Mouse (Mus musculus): ENCODE results near the gene Tcp11l1. TPM values are rescaled to one million over a fixed set of nuclear protein-coding genes. Genes with fewer than 3 reads are reported as not detected.
A peak's percentile ranks its signal among the peaks of the same experiment; 100 is the strongest.

Gene Tcp11l1
- polyA plus RNA-seq, 1 experiment from 2014 or later = 58.7 TPM

DNA sequence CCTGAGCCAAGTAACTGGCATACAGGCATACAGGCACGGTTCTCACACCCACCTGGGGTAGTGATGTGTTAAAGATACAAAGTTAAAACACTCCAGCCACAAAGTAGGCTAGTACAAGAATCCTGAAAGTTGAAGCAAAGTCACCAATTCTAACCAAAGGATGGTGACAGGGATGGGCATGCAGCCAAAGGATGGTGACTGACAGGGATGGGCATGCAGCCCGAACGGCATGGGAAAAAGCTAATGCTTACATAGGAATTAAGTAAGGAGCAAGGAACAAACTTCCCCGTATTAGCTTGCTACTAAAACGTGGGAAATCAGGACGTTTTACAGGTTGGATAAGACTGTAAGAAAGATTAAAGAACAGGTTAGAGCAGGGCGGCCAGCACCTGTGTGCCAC, 24.3 kb upstream of the Tcp11l1 start:
- peaks cover 17% of the 10 kb centered on the region for H3K27me3 ChIP-seq (ENCODE audit: low read depth, poor library complexity, severe bottlenecking)
- peaks cover 6% of the 10 kb centered on the region for H3K4me1 ChIP-seq
- no peaks in the 10 kb centered on the region for H3K9me3 ChIP-seq (replicated peaks)
- DNase-seq (ENCODE audit: low spot score) = no peak
- no peak overlapping the region for H3K4me3 ChIP-seq
- WGBS = 83% methylated on average over 7 of the region's 7 CpGs
- H3K27ac ChIP-seq (replicated peaks) = no peak overlapping the region
- H3K36me3 ChIP-seq = no peaks in the 10 kb centered on the region

DNA sequence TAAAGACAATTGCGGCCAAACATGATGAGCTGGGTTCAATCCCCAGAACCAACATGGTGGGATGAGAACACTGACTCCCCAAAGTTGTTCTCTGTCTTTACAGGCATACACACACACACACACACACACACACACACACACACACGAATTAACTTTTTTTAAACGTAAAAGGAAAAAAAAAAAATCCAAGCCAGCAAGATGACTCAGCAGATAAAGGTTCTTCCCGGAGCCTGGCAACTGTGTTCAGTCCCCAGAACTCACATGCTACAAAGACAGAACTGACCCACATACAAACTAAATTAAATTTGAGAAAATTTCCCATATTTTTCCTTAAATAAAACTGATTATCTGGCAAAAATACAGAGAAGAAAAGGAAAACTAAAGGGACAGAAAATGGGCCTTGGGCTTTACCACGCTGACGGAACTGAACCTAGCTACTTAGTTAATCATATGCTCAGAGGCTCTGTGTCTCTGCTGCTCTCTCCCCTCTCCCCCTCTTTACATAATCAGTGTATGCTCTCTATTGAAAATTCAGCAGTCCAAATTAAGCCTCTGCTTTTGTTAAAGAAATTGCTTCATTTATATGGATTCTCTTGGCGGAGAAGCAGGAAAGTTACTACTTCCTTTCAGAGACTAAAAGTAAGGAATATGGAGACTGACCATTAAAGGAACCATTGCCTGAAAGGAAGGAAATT, 20.7 kb upstream of the Tcp11l1 start:
- no peak for DNase-seq (ENCODE audit: low spot score)
- 80% methylated on average over 7 of the region's 7 CpGs for WGBS
- Histone ChIP-seq H3K4me1 (no peaks in the 10 kb centered on the region), H3K27ac (replicated peaks) (no peak overlapping the region), H3K36me3 (no peaks in the 10 kb centered on the region), H3K4me3 (no peak overlapping the region), H3K9me3 (replicated peaks) (no peaks in the 10 kb centered on the region), H3K27me3 (ENCODE audit: low read depth, poor library complexity, severe bottlenecking) (no peaks in the 10 kb centered on the region)

DNA sequence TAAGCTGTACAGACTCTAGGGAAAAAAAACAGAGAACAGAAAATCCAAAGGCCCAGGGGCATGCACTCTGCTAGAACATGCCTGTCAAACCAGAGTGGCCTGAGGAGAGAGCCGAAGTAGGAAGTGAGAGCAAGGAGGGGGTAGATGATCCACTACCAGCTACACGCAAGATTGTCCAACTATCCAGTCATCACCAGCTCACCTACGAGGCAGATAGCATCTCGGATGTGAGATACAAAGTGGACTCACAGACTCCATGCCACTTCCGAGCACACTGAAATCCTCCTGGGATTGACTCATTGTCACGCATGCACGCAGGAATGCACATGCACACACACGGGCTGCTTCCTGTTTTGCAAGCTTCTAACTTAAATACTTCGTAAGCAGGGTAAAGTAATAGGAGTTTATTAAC, 20.1 kb upstream of the Tcp11l1 start:
- no peak for DNase-seq (ENCODE audit: low spot score)
- WGBS = 90% methylated on average over 9 of the region's 9 CpGs
- no peaks in the 10 kb centered on the region for H3K36me3 ChIP-seq

DNA sequence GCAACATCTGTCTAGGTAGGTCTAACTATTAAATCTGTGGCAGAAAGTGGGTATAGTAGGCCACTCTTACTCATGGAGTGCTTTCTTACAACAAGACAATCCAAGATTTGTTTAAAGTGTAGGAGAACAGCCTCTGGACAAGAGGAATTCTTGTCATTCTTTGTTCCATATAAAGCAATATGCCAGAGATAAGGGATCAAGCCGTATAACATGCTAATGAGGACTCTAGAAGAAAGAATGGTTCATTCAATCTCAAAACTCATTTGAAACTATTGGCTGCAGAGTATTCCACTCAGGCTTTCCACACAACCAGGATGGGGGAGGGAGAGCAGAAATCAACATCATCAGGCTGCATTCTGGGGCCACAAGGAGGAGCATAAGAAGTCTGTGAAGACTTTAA, 15.4 kb upstream of the Tcp11l1 start:
- WGBS = 91% methylated on average over 1 of the region's 1 CpGs
- DNase-seq (ENCODE audit: low spot score) = no peak
- no peak overlapping the region for H3K4me3 ChIP-seq
- H3K9me3 ChIP-seq (replicated peaks) = no peaks in the 10 kb centered on the region
- H3K27me3 ChIP-seq (ENCODE audit: low read depth, poor library complexity, severe bottlenecking) = no peaks in the 10 kb centered on the region
- no peaks in the 10 kb centered on the region for H3K4me1 ChIP-seq
- H3K27ac ChIP-seq (replicated peaks) = no peak overlapping the region
- no peaks in the 10 kb centered on the region for H3K36me3 ChIP-seq

More for the DNA sequence above, 20.1 kb upstream of the Tcp11l1 start:
- Histone ChIP-seq H3K27me3 (ENCODE audit: low read depth, poor library complexity, severe bottlenecking) (no peaks in the 10 kb centered on the region), H3K9me3 (replicated peaks) (no peaks in the 10 kb centered on the region), H3K27ac (replicated peaks) (no peak overlapping the region), H3K4me1 (no peaks in the 10 kb centered on the region), H3K4me3 (no peak overlapping the region)

DNA sequence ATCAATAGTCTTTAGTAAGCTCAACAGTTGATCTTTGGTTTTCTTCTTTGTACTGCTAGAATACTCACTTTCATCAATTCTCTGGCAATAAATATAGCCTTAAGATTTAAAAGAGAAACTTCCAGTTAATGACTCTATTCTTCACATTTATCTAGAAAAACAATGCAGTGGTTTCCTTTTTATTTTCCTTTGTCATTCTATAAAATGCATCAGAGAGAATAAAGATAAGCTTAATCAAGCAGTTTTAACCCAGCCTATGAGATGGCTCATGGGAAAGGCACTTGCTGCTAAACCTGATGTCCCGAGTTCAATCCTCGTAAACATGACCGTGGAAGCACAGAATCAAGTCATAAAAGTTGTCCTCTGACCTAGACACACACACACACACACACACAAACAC, 10.1 kb upstream of the Tcp11l1 start:
- no peaks in the 10 kb centered on the region for H3K36me3 ChIP-seq
- 89% methylated on average over 3 of the region's 3 CpGs for WGBS
- no peak overlapping the region for H3K27ac ChIP-seq (replicated peaks)
- no peaks in the 10 kb centered on the region for H3K27me3 ChIP-seq (ENCODE audit: low read depth, poor library complexity, severe bottlenecking)
- no peak for DNase-seq (ENCODE audit: low spot score)
- no peaks in the 10 kb centered on the region for H3K4me1 ChIP-seq
- no peaks in the 10 kb centered on the region for H3K9me3 ChIP-seq (replicated peaks)
- no peak overlapping the region for H3K4me3 ChIP-seq

DNA sequence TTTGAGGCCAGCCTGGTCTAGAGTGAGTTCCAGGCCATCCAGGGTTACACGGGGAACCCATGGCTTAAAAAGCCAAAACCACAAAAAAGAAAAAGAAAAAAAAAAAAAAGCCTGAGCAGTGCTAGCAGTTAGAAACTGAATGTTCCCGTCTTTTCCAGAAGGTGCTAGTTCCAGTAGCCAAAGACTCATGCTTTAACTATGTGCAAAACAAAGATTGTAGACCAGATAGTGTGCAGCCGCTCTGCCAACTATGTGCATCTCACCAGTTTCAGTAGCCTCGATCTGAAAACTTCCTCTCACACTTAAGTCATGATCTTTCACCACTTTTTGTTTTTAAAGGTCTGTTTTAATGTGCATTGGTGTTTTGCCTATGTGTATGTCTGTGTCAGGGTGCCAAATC, 5.9 kb upstream of the Tcp11l1 start:
- 87% methylated on average over 4 of the region's 4 CpGs for WGBS
- H3K4me1 ChIP-seq = peaks cover 9% of the 10 kb centered on the region
- no peak for DNase-seq (ENCODE audit: low spot score)

DNA sequence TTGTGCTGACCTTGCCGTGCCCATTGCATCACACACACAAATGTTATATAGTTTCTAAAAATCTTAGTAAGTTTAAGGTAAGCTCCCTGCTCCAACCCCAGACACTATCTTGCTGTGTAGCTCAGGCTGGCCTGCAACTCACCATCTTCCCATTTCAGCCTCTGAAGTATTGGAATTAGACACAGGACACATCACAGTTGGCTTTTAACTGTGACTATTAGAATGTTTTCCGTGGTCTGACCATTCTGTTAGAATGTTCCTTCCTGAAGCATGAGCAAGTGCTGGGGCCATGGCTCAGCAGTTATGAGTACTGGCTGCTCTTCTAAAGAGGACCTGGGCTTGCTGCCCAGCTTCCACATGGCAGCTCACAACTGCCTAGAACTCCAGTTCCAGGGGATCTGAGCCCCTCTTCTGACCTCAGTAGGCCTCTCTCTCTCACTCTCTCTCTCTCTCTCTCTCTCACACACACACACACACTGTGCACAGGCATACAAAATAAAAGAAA, 5.3 kb upstream of the Tcp11l1 start:
- no peak for DNase-seq (ENCODE audit: low spot score)
- Histone ChIP-seq H3K27ac (replicated peaks) (no peak overlapping the region), H3K9me3 (replicated peaks) (no peaks in the 10 kb centered on the region), H3K36me3 (no peaks in the 10 kb centered on the region), H3K4me3 (no peak overlapping the region), H3K4me1 (peaks cover 14% of the 10 kb centered on the region), H3K27me3 (ENCODE audit: low read depth, poor library complexity, severe bottlenecking) (peaks cover 9% of the 10 kb centered on the region; the same call in 1 of the 2 replicates)
- 92% methylated on average over 2 of the region's 2 CpGs for WGBS

More for the DNA sequence above, 5.9 kb upstream of the Tcp11l1 start:
- peaks cover 9% of the 10 kb centered on the region; the same call in 1 of the 2 replicates for H3K27me3 ChIP-seq (ENCODE audit: low read depth, poor library complexity, severe bottlenecking)
- H3K9me3 ChIP-seq (replicated peaks) = no peaks in the 10 kb centered on the region
- H3K36me3 ChIP-seq = no peaks in the 10 kb centered on the region
- H3K4me3 ChIP-seq = no peak overlapping the region
- no peak overlapping the region for H3K27ac ChIP-seq (replicated peaks)

DNA sequence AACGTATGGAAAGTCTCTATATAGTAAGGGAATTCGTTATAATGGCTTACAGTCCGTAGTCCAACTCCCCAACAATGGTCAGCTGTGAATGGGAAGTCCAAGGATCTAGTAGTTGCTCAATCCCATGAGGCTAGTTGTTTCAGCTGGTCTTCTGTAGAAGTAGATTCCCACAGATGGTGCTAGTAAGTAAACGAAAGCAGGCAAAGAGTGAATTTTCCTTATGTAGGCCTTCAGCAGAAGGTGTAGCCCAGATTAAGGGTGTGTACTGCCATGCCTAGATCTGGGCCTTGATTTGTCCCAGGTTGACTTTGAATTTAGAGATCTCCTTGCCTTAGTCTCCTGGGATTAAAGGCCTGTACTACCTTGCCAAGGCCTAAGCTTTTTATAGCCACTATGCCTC, 4.3 kb upstream of the Tcp11l1 start, which contains the start of gene Pin1rt1:
Gene Pin1rt1 (minus strand): TSS at position 101 of the 400 bp plus-strand sequence.
- no peaks in the 10 kb centered on the region for H3K9me3 ChIP-seq (replicated peaks)
- WGBS = 86% methylated on average over 4 of the region's 4 CpGs
- H3K27ac ChIP-seq (replicated peaks) = no peak within 1 kb of the TSS
- no peak within 1 kb of the TSS for H3K4me3 ChIP-seq
- DNase-seq (ENCODE audit: low spot score) = no peak
- H3K36me3 ChIP-seq = no peaks in the 10 kb centered on the region
- H3K27me3 ChIP-seq (ENCODE audit: low read depth, poor library complexity, severe bottlenecking) = peaks cover 9% of the 10 kb centered on the region; the same call in 1 of the 2 replicates
- peaks cover 23% of the 10 kb centered on the region for H3K4me1 ChIP-seq

DNA sequence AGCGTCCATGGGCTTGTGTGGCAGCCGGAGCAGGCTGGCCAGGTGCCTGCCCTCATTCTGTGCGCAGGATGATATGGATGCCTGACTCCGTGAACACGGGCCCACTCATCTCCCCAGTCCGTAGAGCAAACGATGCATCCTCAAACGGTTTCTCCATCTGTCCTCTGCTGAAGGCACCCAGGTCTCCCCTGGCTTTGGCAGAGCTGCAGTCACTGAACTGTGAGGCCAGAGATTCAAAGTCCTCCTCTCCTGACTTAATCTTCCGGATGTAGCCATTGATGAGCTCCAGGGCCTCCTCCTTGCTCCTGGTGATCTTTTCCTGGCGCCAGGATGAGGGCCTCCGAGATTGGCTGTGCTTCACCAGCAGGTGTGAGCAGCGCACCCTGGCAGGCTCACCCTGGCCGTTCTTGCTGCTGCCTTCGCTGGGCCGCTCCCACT, 2.3 kb upstream of the Tcp11l1 start:
- Histone ChIP-seq H3K4me3 (no peak overlapping the region), H3K27ac (replicated peaks) (0 out of 2 replicates have a peak overlapping the region, but pooled peaks have one; percentile 17), H3K36me3 (no peaks in the 10 kb centered on the region), H3K4me1 (peaks cover 38% of the 10 kb centered on the region), H3K9me3 (replicated peaks) (no peaks in the 10 kb centered on the region), H3K27me3 (ENCODE audit: low read depth, poor library complexity, severe bottlenecking) (peaks cover 9% of the 10 kb centered on the region; the same call in 1 of the 2 replicates)
- WGBS = 30% methylated on average over 15 of the region's 15 CpGs
- DNase-seq (ENCODE audit: low spot score) = no peak

DNA sequence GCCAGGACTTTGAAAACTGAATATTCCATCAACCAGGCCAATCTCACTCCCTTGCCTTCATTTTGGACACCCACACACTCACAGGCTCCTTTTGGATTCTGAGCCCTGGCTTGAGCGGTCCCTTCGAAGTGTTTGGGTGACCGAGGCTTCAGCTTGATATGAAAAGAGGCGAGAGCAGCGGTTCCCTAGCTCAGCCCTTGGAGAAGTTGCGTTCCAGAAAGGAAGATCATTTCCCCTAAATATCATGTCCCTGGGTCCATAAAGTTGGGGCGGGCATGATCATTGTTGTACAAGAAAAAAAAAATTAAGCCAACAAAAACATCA, 479 bp upstream of the Tcp11l1 start:
- 6% methylated on average over 7 of the region's 7 CpGs for WGBS
- no peak for DNase-seq (ENCODE audit: low spot score)
- Histone ChIP-seq H3K36me3 (peaks cover 10% of the 10 kb centered on the region; the same call in 1 of the 2 replicates), H3K4me3 (peak overlapping the region; percentile 91), H3K27me3 (ENCODE audit: low read depth, poor library complexity, severe bottlenecking) (peaks cover 9% of the 10 kb centered on the region; the same call in 1 of the 2 replicates), H3K4me1 (peaks cover 38% of the 10 kb centered on the region), H3K9me3 (replicated peaks) (no peaks in the 10 kb centered on the region), H3K27ac (replicated peaks) (peak overlapping the region; percentile 98)

DNA sequence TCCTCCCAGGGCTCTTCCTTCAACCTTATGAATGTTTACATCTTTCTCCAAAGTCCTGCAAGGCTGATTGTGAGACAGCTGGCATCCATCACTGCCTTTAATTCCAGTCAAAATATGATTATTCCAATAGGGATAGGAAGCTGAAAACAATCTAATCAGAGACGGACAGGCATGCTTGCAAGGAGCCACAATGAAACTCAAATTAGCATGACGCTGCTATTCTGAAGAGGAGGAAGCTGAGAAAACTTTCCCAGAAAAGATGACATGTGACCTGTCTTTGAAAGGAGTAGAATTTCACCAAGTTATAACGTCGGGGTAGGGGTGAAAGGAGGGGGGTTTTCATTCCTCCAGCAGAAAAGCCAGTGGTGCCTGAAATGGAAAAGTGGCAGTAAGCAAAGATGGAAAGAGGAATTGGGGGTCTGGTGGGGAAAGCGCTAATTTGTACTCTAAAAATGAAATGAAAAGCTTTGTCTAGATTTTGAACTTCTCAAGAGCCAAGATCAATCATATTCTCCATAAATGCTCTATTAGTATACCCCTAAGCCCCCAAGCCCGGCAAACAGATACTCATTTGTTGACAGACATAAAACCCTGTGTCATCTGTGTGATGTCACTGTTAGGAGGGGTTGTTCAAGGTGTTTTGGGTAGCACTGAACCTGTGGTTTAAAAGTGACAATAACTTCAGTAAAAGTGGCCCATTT, 1.1 kb downstream of the Tcp11l1 start:
- H3K9me3 ChIP-seq (replicated peaks) = no peaks in the 10 kb centered on the region
- peaks cover 9% of the 10 kb centered on the region; the same call in 1 of the 2 replicates for H3K27me3 ChIP-seq (ENCODE audit: low read depth, poor library complexity, severe bottlenecking)
- 32% methylated on average over 6 of the region's 6 CpGs for WGBS
- H3K4me1 ChIP-seq = peaks cover 38% of the 10 kb centered on the region
- H3K27ac ChIP-seq (replicated peaks) = peak overlapping the region; percentile 98
- DNase-seq (ENCODE audit: low spot score) = no peak
- peak overlapping the region; percentile 91 for H3K4me3 ChIP-seq
- peaks cover 13% of the 10 kb centered on the region for H3K36me3 ChIP-seq

DNA sequence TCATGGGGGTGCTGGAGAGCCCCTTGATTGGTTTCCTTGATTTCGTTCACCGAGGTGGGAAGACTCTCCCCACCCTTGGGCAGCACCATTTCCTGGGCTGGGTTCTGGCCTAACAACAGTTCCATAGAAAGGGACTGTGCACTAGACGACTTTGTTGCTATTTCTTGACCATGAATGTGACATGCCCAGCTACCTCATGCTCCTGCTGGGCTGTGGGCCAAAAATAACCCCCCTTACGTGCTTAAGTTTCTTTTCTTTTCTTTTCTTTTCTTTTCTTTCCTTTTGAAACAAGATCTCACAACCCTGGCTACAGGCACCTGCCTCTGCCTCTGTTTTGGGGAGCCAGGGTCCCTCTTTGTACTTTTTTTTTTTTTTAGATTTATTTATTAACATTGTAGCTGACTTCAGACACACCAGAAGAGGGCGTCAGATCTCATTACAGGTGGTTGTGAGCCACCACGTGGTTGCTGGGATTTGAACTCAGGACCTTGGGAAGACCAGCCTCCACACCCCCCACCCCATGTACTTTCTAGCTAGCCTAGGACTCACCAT, 2.1 kb downstream of the Tcp11l1 start:
- Histone ChIP-seq H3K36me3 (peaks cover 21% of the 10 kb centered on the region), H3K27ac (replicated peaks) (no peak overlapping the region), H3K4me3 (no peak overlapping the region), H3K27me3 (ENCODE audit: low read depth, poor library complexity, severe bottlenecking) (peaks cover 9% of the 10 kb centered on the region; the same call in 1 of the 2 replicates), H3K4me1 (peaks cover 38% of the 10 kb centered on the region), H3K9me3 (replicated peaks) (no peaks in the 10 kb centered on the region)
- WGBS = 78% methylated on average over 6 of the region's 6 CpGs
- DNase-seq (ENCODE audit: low spot score) = no peak

DNA sequence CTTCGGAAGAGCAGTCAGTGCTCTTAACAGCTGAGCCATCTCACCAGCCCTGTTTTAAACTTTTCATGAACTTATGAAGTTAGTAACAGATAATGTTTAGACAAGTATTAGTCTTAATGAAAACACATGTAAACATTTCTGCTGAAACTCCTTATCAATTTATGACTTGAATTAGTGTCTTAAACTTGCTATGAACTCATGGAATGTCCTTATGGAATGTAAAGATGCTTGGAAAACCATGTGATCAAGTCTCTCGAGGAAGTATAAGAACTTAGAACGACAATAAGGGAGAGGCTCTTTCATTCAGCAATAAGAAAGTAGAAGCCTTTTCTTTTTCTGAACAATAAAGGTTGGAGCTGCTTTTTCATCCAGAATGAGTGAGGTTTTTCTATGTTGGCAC, 7.6 kb downstream of the Tcp11l1 start:
- Histone ChIP-seq H3K4me3 (no peak overlapping the region), H3K36me3 (peaks cover 31% of the 10 kb centered on the region), H3K27ac (replicated peaks) (no peak overlapping the region), H3K27me3 (ENCODE audit: low read depth, poor library complexity, severe bottlenecking) (no peaks in the 10 kb centered on the region), H3K4me1 (no peaks in the 10 kb centered on the region), H3K9me3 (replicated peaks) (no peaks in the 10 kb centered on the region)
- no peak for DNase-seq (ENCODE audit: low spot score)
- 88% methylated on average over 3 of the region's 3 CpGs for WGBS

Measured in midbrain, embryonic 10.5 days (tissue).